Mouse (Mus musculus): Measurements from ENCODE around the gene Gm5724. TPM values are rescaled to one million over a fixed set of nuclear protein-coding genes. Genes with fewer than 3 reads are reported as not detected.

Gm5724 gene
- total RNA-seq (2023): not detected

DNA sequence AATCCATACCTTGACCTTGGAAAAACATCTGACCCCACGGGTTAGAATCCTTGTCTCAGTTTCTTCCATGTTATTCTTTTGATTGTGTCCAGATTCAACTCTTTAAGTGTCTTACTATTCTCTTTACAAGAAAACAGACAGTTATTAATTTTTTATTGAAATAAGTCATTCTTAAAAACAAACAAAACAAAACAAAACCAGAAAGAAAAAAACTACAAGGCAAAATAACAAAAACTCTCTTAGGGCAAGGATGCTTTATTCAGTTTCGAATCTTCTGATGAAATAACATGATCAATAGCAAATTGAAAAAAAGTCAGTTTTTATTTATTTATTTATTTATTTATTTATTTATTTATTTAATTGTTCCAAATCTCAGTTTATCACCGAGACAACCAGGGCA lies at the start of gene Gm5724:
Gene Gm5724, minus strand, starts transcription at position 101 of the 400 bp plus-strand sequence.

Other genes starting within 250 kb of the Gm5724 start
- not detected for gene Slco1c1, start 249.4 kb downstream of the Gm5724 start, total RNA-seq (2023)
- gene Slco1b2, start 144.3 kb downstream of the Gm5724 start, total RNA-seq (2023): not detected
- gene Slco1a4, start 82.4 kb upstream of the Gm5724 start, total RNA-seq (2023): not detected
- not detected for gene Slco1a1, start 173.2 kb upstream of the Gm5724 start, total RNA-seq (2023)
- gene Gm6614, start 237.6 kb upstream of the Gm5724 start, total RNA-seq (2023): not detected